Mouse (Mus musculus) T-helper 2 cell (primary cell): ENCODE results near the gene Dip2c.

Experiments
- in situ Hi-C: fragments of 300-600 bp; cut with MboI, MseI; formaldehyde crosslinking; loops from one replicate; pipeline ENCODE4 v1.15.1; 2025; ENCODE audit warnings: high pct_unique_total_duplicates

Gene Dip2c

GRCm38 (mm10) chr13:9276322-9276855, at the start of gene Dip2c:
Gene Dip2c (plus strand): TSS chr13:9276528.
- in situ Hi-C loops, result loop anchor here (10.0 kb wide), 1 partner anchor 92 kb away; no protein-coding TSS in a partner anchor

GRCm38 (mm10) chr13:9227078-9227477, 49.2 kb upstream of the Dip2c start:
- in situ Hi-C loops, result no loop called here

GRCm38 (mm10) chr13:9237495-9237894, 38.8 kb upstream of the Dip2c start:
- in situ Hi-C loops, result no loop called here

GRCm38 (mm10) chr13:9239127-9239526, 37.2 kb upstream of the Dip2c start:
- in situ Hi-C loops, result no loop called here

GRCm38 (mm10) chr13:9239631-9240236, 36.6 kb upstream of the Dip2c start:
- in situ Hi-C loops, result no loop called here

GRCm38 (mm10) chr13:9261748-9262147, 14.6 kb upstream of the Dip2c start:
- in situ Hi-C loops, result no loop called here

- in situ Hi-C loops, result no loop called here
Observed at GRCm38 (mm10) chr13:9265516-9265915, 10.8 kb upstream of the Dip2c start.

GRCm38 (mm10) chr13:9276856-9277620, 710 bp downstream of the Dip2c start:
- in situ Hi-C loops, result loop anchor here (10.0 kb wide), 1 partner anchor 92 kb away; no protein-coding TSS in a partner anchor

- in situ Hi-C loops, result loop anchor here (10.0 kb wide), 1 partner anchor 93 kb away; no protein-coding TSS in a partner anchor
Observed at GRCm38 (mm10) chr13:9277621-9277960, 1.3 kb downstream of the Dip2c start.

- in situ Hi-C loops, result loop anchor here (10.0 kb wide), 1 partner anchor 94 kb away; no protein-coding TSS in a partner anchor
Observed at GRCm38 (mm10) chr13:9278636-9279035, 2.3 kb downstream of the Dip2c start.

GRCm38 (mm10) chr13:9283050-9283449, 6.7 kb downstream of the Dip2c start:
- in situ Hi-C loops, result no loop called here

- in situ Hi-C loops, result no loop called here
Observed at GRCm38 (mm10) chr13:9289916-9290315, 13.6 kb downstream of the Dip2c start.

- in situ Hi-C loops, result no loop called here
Observed at GRCm38 (mm10) chr13:9296285-9296684, 20.0 kb downstream of the Dip2c start.

GRCm38 (mm10) chr13:9297266-9297665, 20.9 kb downstream of the Dip2c start:
- in situ Hi-C loops, result no loop called here

GRCm38 (mm10) chr13:9297689-9298088, 21.4 kb downstream of the Dip2c start:
- in situ Hi-C loops, result no loop called here

- in situ Hi-C loops, result no loop called here
Observed at GRCm38 (mm10) chr13:9299657-9300056, 23.3 kb downstream of the Dip2c start.

GRCm38 (mm10) chr13:9308863-9309262, 32.5 kb downstream of the Dip2c start:
- in situ Hi-C loops, result no loop called here

GRCm38 (mm10) chr13:9310806-9311205, 34.5 kb downstream of the Dip2c start:
- in situ Hi-C loops, result no loop called here

- in situ Hi-C loops, result no loop called here
Observed at GRCm38 (mm10) chr13:9312916-9313315, 36.6 kb downstream of the Dip2c start.

- in situ Hi-C loops, result no loop called here
Observed at GRCm38 (mm10) chr13:9314099-9314712, 37.9 kb downstream of the Dip2c start.

GRCm38 (mm10) chr13:9314713-9315112, 38.4 kb downstream of the Dip2c start:
- in situ Hi-C loops, result no loop called here

GRCm38 (mm10) chr13:9319745-9320144, 43.4 kb downstream of the Dip2c start:
- in situ Hi-C loops, result no loop called here
